Mouse (Mus musculus): Measurements from ENCODE around the gene Zfp971.
"Not testable (repeated sequence)": the region's sequence is repeated elsewhere in the genome, so short reads cannot be mapped to it uniquely, and the experiment has no call there.

The Zfp971 gene

GRCm38 (mm10) chr2:178023011-178023611 lies at the start of gene Zfp971:
TSS of gene Zfp971 (plus strand) at chr2:178023284.
- peak; percentile 27 to 60 for DNase-seq (ENCODE audit: low spot score in 2 of 2)

- not testable (repeated sequence) for DNase-seq (ENCODE audit: low spot score in 2 of 2)
Measured at GRCm38 (mm10) chr2:177974814-177975213, 48.3 kb upstream of the Zfp971 start.

GRCm38 (mm10) chr2:178019486-178019885 lies 3.6 kb upstream of the Zfp971 start:
- not testable (repeated sequence) for DNase-seq (ENCODE audit: low spot score in 2 of 2)

- DNase-seq (ENCODE audit: low spot score in 2 of 2), result not testable (repeated sequence)
Measured at GRCm38 (mm10) chr2:178020773-178021172, 2.3 kb upstream of the Zfp971 start.

- DNase-seq (ENCODE audit: low spot score in 2 of 2), result not testable (repeated sequence)
Measured at GRCm38 (mm10) chr2:178023861-178024260, 777 bp downstream of the Zfp971 start.

- not testable (repeated sequence) for DNase-seq (ENCODE audit: low spot score in 2 of 2)
Measured at GRCm38 (mm10) chr2:178027601-178028000, 4.5 kb downstream of the Zfp971 start.

- no peak for DNase-seq (ENCODE audit: low spot score in 2 of 2)
Measured at GRCm38 (mm10) chr2:178058195-178058594, 35.1 kb downstream of the Zfp971 start.

DNA sequence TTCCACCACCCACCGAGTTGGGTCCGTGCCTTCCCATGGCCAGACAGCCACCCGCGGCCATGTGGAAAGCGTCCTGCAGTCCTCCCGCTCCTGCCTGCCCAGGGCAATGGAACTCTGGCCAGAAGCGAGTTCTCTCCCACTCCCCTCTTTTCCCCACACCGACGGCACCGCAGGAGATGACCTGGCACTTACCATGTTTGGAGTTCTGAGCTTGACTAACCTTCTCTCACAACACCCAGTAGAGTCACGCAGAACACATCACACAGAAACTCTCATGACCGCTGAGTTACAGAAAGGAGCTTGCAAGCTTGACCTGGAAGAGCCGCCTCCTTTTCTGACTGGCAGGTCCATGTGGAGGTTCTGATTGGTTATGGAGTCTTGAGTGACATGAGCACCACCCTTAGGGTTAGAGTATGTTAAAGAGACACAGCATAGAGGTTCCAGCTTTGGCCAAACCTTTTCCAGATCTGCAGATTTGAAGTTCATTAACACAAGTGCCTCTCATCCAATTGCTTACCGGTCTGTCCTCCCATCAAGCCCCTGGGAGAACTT lies 55.2 kb downstream of the Zfp971 start, which contains the start of gene Zfp931:
Gene Zfp931, minus strand, starts transcription at position 311 of the 552 bp plus-strand sequence.
- DNase-seq (ENCODE audit: low spot score in 2 of 2), result not testable (repeated sequence)

All from right cerebral cortex, postnatal 36 days (tissue).